In the genomic region with DNA sequence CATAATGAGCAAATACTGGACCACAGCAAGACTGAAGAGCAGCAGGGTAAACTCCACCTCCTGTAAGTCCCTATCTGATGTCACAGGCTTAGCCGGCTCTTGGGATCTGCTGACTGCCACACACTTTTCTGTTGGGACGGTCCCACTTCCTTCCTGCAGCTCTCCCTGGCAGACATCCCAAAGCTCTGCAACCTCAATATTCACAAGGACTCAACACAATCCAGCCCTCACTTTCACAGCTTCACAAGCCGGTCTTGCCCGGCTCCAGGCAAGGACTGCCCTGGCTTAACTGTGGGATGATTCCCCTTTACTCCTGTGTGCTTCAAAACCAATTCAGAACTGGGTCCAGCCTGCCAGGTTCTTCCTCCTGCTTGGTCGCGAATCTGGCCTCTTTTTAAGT, we compare ENCODE assay signal across 9 mouse cellular contexts. TPM values are rescaled to one million over a fixed set of nuclear protein-coding genes. Genes with fewer than 3 reads are reported as not detected.
DNase-seq lines count a peak whose midpoint lies in the region; ATAC-seq and TF ChIP-seq lines count a peak whose summit lies in the region.
"Had no signal": no experiment of that assay in that cellular context is flagged by ENCODE, and none has a peak within 500 bp of the region (broad histone marks: within the 10 kb centered on the region; RNA-seq: fewer than 3 reads in every experiment).

No protein-coding gene starts in this region.

- H3K4me1 ChIP-seq in kidney, adult 2 months (ENCODE audit: control insufficient read depth, insufficient read depth, low read length) = no peaks in the 10 kb centered on the region; the same call in 1 of the 2 replicates

- no peak for TF ChIP-seq POLR2A in kidney, adult 2 months (IDR thresholded peaks at IDR 0.05; ENCODE audit: low read depth, low read length)

- intact Hi-C loops in gastrocnemius, adult 2 months (cut with DNase I) = no loop called here

- peak; percentile 57; the same call in 1 of the 2 replicates for ATAC-seq in frontal cortex, adult (ENCODE audit: low TSS enrichment)

- H3K4me3 ChIP-seq in gastrocnemius, adult 2 months = no peak overlapping the region
- H3K4me3 ChIP-seq in kidney, adult 2 months (ENCODE audit: insufficient read depth, low read depth, low read length) = no peak overlapping the region

- no peaks in the 10 kb centered on the region for H3K36me3 ChIP-seq in kidney, adult 2 months (ENCODE audit: control insufficient read depth, insufficient read depth, low read length)

- 10% methylated on average over 6 of the region's 6 CpGs for WGBS in kidney, adult 2 months

- no peak overlapping the region for H3K27ac ChIP-seq in gastrocnemius, adult 2 months
- H3K27ac ChIP-seq in kidney, adult 2 months (ENCODE audit: insufficient read depth, low read depth, low read length) = no peak overlapping the region

- TF ChIP-seq CTCF in gastrocnemius, adult 2 months (IDR thresholded peaks at IDR 0.05) = no peak
- TF ChIP-seq CTCF in kidney, adult 2 months (conservative IDR thresholded peaks at IDR 0.05; ENCODE audit: insufficient read depth, insufficient read length, low read depth, low read length) = no peak

- no peaks in the 10 kb centered on the region for H3K27me3 ChIP-seq in kidney, adult 2 months (replicated peaks; ENCODE audit: control insufficient read depth, insufficient read depth, low read length)

- no peak for DNase-seq in frontal cortex, postnatal 25 days (ENCODE audit: low spot score in 2 of 2)
- DNase-seq in gastrocnemius, adult 2 months = peak; percentile 48
- peak; percentile 66 for DNase-seq in kidney, adult 2 months
- DNase-seq in lung, postnatal 25 days (ENCODE audit: low spot score) = peak; percentile 20
- no peak for DNase-seq in urinary bladder, adult 2 months (ENCODE audit: low spot score)
- DNase-seq in right cerebral cortex, postnatal 25 days = no peak
- no peak for DNase-seq in testis, postnatal 14 days (ENCODE audit: low spot score)

RNA-seq across cellular contexts. Expression of a gene that starts 21.1 kb away (rescaled TPM):
- total RNA-seq in gastrocnemius, adult 2 months (2021) = 10 to 100 TPM; 16.6 to 17.5 TPM
- 37.3 and 39.0 TPM in 2 replicates for polyA plus RNA-seq in kidney, adult 2 months (2012; rRNA removed)
- 22.4 and 25.8 TPM in 2 replicates for polyA plus RNA-seq in urinary bladder, adult 2 months (2012; rRNA removed)

RNA-seq across cellular contexts. Expression of a gene that starts 23.9 kb away (rescaled TPM):
- total RNA-seq in gastrocnemius, adult 2 months (2021) = not detected
- polyA plus RNA-seq in kidney, adult 2 months (2012; rRNA removed) = 0.08 TPM in 1 of 2 replicates, not detected in the other
- polyA plus RNA-seq in urinary bladder, adult 2 months (2012; rRNA removed) = not detected in 2 replicates
- polyA plus RNA-seq: cortical plate, adult 2 months had no signal

RNA-seq across cellular contexts. Expression of a gene that starts 46.5 kb away (rescaled TPM):
- total RNA-seq in gastrocnemius, adult 2 months (2021) = 10 to 100 TPM; 41.0 to 42.5 TPM
- polyA plus RNA-seq in kidney, adult 2 months (2012; rRNA removed) = 16.3 and 21.5 TPM in 2 replicates
- polyA plus RNA-seq in urinary bladder, adult 2 months (2012; rRNA removed) = 155 and 183 TPM in 2 replicates

Comparison
In these comparisons a context has a peak if more than half of its experiments do, and no peak if none do; other contexts are left out.
1. DNase-seq: peak in gastrocnemius, adult 2 months (single experiment), kidney, adult 2 months (single experiment) and lung, postnatal 25 days (single experiment); none in frontal cortex, postnatal 25 days (0 of 2), urinary bladder, adult 2 months (single experiment), right cerebral cortex, postnatal 25 days (single experiment) and testis, postnatal 14 days (single experiment).